ENCODE assay signal across 8 mouse cellular contexts in genomic region chr5:77407341-77408298, GRCm38 (mm10). TPM values are rescaled to one million over a fixed set of nuclear protein-coding genes. Genes with fewer than 3 reads are reported as not detected.
A peak's percentile ranks its signal among the peaks of the same experiment; 100 is the strongest.
DNase-seq lines count a peak whose midpoint lies in the region; ATAC-seq and TF ChIP-seq lines count a peak whose summit lies in the region.

Gene Igfbp7 (minus strand): TSS chr5:77408041.

- no peaks in the 10 kb centered on the region for H3K4me1 ChIP-seq in cerebellum, adult 2 months (ENCODE audit: control insufficient read depth, insufficient read depth, low read length)
- 0 out of 2 replicates have a peak, but pooled peaks cover 2% of the 10 kb centered on the region for H3K4me1 ChIP-seq in embryonic facial prominence, embryonic 14.5 days (ENCODE audit: control insufficient read depth, insufficient read depth, low read length)
- peaks cover 14% of the 10 kb centered on the region; the same call in 1 of the 2 replicates for H3K4me1 ChIP-seq in kidney, adult 2 months (ENCODE audit: control insufficient read depth, insufficient read depth, low read length)
- peaks cover 10% of the 10 kb centered on the region; the same call in 1 of the 2 replicates for H3K4me1 ChIP-seq in limb, embryonic 12.5 days (replicated peaks)
- H3K4me1 ChIP-seq in midbrain, embryonic 13.5 days (replicated peaks): peaks cover 5% of the 10 kb centered on the region; the same call in 1 of the 2 replicates

- peak; percentile 10 to 28 for DNase-seq in cerebellum, adult 2 months
- no peak for DNase-seq in cerebellum, adult 9-10 months
- peak; percentile 63 for DNase-seq in embryonic facial prominence, embryonic 14.5 days (ENCODE audit: low spot score)
- peak; percentile 71 for DNase-seq in heart, adult 8-10 months (ENCODE audit: low spot score)
- peak; percentile 95 for DNase-seq in kidney, adult 2 months
- DNase-seq in spleen, postnatal 10 days (ENCODE audit: low spot score in 2 of 2): peak; percentile 24 to 51

- no peak within 1 kb of the TSS for H3K27ac ChIP-seq in cerebellum, adult 2 months (ENCODE audit: insufficient read depth, low read length)
- peak within 1 kb of the TSS; percentile 44 for H3K27ac ChIP-seq in embryonic facial prominence, embryonic 14.5 days (replicated peaks; ENCODE audit: low read depth, low read length)
- H3K27ac ChIP-seq in kidney, adult 2 months (ENCODE audit: insufficient read depth, low read depth, low read length): peak within 1 kb of the TSS; percentile 93
- no peak within 1 kb of the TSS for H3K27ac ChIP-seq in limb, embryonic 12.5 days
- 0 out of 2 replicates have a peak within 1 kb of the TSS, but pooled peaks have one; percentile 3 for H3K27ac ChIP-seq in midbrain, embryonic 13.5 days

- no peak for TF ChIP-seq POLR2A in cerebellum, adult 2 months (IDR thresholded peaks at IDR 0.05; ENCODE audit: borderline replicate concordance, insufficient read depth, low read length)
- TF ChIP-seq POLR2A in kidney, adult 2 months (IDR thresholded peaks at IDR 0.05; ENCODE audit: low read depth, low read length): peak; percentile 62

- 5% methylated on average over 95 of the region's 101 CpGs for WGBS in cerebellum, adult 2 months
- WGBS in embryonic facial prominence, embryonic 14.5 days: 11% methylated on average over 38 of the region's 101 CpGs
- WGBS in kidney, adult 2 months: 4% methylated on average over 89 of the region's 101 CpGs
- 4% methylated on average over 93 of the region's 101 CpGs for WGBS in limb, embryonic 12.5 days
- WGBS in midbrain, embryonic 13.5 days: 5% methylated on average over 90 of the region's 101 CpGs

- H3K36me3 ChIP-seq in embryonic facial prominence, embryonic 14.5 days (ENCODE audit: control insufficient read depth, insufficient read depth, low read length): no peaks in the 10 kb centered on the region
- H3K36me3 ChIP-seq in kidney, adult 2 months (ENCODE audit: control insufficient read depth, insufficient read depth, low read length): no peaks in the 10 kb centered on the region
- H3K36me3 ChIP-seq in limb, embryonic 12.5 days: no peaks in the 10 kb centered on the region
- no peaks in the 10 kb centered on the region for H3K36me3 ChIP-seq in midbrain, embryonic 13.5 days

- H3K27me3 ChIP-seq in cerebellum, adult 2 months (ENCODE audit: control insufficient read depth, insufficient read depth, low read length): peaks cover 2% of the 10 kb centered on the region; the same call in 1 of the 2 replicates
- peaks cover 6% of the 10 kb centered on the region; the same call in 1 of the 2 replicates for H3K27me3 ChIP-seq in embryonic facial prominence, embryonic 14.5 days (replicated peaks; ENCODE audit: control insufficient read depth, insufficient read depth, low read length)
- H3K27me3 ChIP-seq in kidney, adult 2 months (replicated peaks; ENCODE audit: control insufficient read depth, insufficient read depth, low read length): no peaks in the 10 kb centered on the region
- H3K27me3 ChIP-seq in limb, embryonic 12.5 days: peaks cover 48% of the 10 kb centered on the region
- peaks cover 29% of the 10 kb centered on the region for H3K27me3 ChIP-seq in midbrain, embryonic 13.5 days

- H3K4me2 ChIP-seq in embryonic facial prominence, embryonic 14.5 days (ENCODE audit: low read depth, low read length): peak within 1 kb of the TSS; percentile 98
- H3K4me2 ChIP-seq in limb, embryonic 12.5 days: peak within 1 kb of the TSS; percentile 98
- peak within 1 kb of the TSS; percentile 91 for H3K4me2 ChIP-seq in midbrain, embryonic 13.5 days (replicated peaks)

- ATAC-seq in embryonic facial prominence, embryonic 14.5 days (ENCODE audit: low read depth): peak; percentile 93
- ATAC-seq in limb, embryonic 12.5 days (ENCODE audit: insufficient number of reproducible peaks, insufficient read depth, low FRiP score, low TSS enrichment, low read depth): peak; percentile 92
- peak; percentile 97 for ATAC-seq in midbrain, embryonic 13.5 days

- H3K4me3 ChIP-seq in cerebellum, adult 2 months (replicated peaks; ENCODE audit: insufficient read depth, low read depth, low read length): peak within 1 kb of the TSS; percentile 21
- peak within 1 kb of the TSS; percentile 62 for H3K4me3 ChIP-seq in embryonic facial prominence, embryonic 14.5 days (ENCODE audit: low read depth, low read length)
- H3K4me3 ChIP-seq in kidney, adult 2 months (ENCODE audit: insufficient read depth, low read depth, low read length): peak within 1 kb of the TSS; percentile 78
- H3K4me3 ChIP-seq in limb, embryonic 12.5 days (replicated peaks): peak within 1 kb of the TSS; percentile 61
- H3K4me3 ChIP-seq in midbrain, embryonic 13.5 days (replicated peaks): peak within 1 kb of the TSS; percentile 62

- 0 out of 2 replicates have a peak, but pooled peaks have one; percentile 7 for TF ChIP-seq CTCF in cerebellum, adult 2 months (IDR thresholded peaks at IDR 0.05; ENCODE audit: borderline replicate concordance, insufficient read depth, low read depth, low read length)
- TF ChIP-seq CTCF in kidney, adult 2 months (conservative IDR thresholded peaks at IDR 0.05; ENCODE audit: insufficient read depth, insufficient read length, low read depth, low read length): peak; percentile 51

- peak within 1 kb of the TSS; percentile 71 for H3K9ac ChIP-seq in embryonic facial prominence, embryonic 14.5 days (ENCODE audit: low read depth, low read length)
- H3K9ac ChIP-seq in limb, embryonic 12.5 days (replicated peaks): peak within 1 kb of the TSS; percentile 61
- H3K9ac ChIP-seq in midbrain, embryonic 13.5 days (replicated peaks): peak within 1 kb of the TSS; percentile 69

- H3K9me3 ChIP-seq in embryonic facial prominence, embryonic 14.5 days (ENCODE audit: control insufficient read depth, low read length): no peaks in the 10 kb centered on the region
- 0 out of 2 replicates have a peak, but pooled peaks cover 3% of the 10 kb centered on the region for H3K9me3 ChIP-seq in limb, embryonic 12.5 days
- no peaks in the 10 kb centered on the region for H3K9me3 ChIP-seq in midbrain, embryonic 13.5 days

RNA-seq across cellular contexts. Expression of gene Igfbp7, which starts in this region (rescaled TPM):
- 82.5 and 96.5 TPM in 2 replicates for polyA plus RNA-seq in cerebellum, adult 2 months (2012; rRNA removed)
- 85.8 and 119 TPM in 2 replicates for polyA plus RNA-seq in embryonic facial prominence, embryonic 14.5 days (2014; fragmentation: Nextera tagmentation; extraction: Ambion mirVana)
- total RNA-seq in heart, adult 8-10 months (2022): 100 to 1,000 TPM; 123 to 169 (median 129) TPM
- polyA plus RNA-seq in kidney, adult 2 months (2012; rRNA removed): 4,855 and 6,899 TPM in 2 replicates
- polyA plus RNA-seq in limb, embryonic 12.5 days (2016; fragmentation: Nextera tagmentation; extraction: Ambion mirVana): 9.8 and 10.5 TPM in 2 replicates
- 48.8 and 55.3 TPM in 2 replicates for polyA plus RNA-seq in midbrain, embryonic 13.5 days (2015; fragmentation: Nextera tagmentation; extraction: Ambion mirVana)

Comparison
In these comparisons a context has a peak if more than half of its experiments do, and no peak if none do; other contexts are left out.
1. RNA of gene Igfbp7 (polyA plus RNA-seq): 4,855 to 6,899 TPM in kidney, adult 2 months; 85.8 to 119 TPM in embryonic facial prominence, embryonic 14.5 days, 82.5 to 96.5 TPM in cerebellum, adult 2 months, 48.8 to 55.3 TPM in midbrain, embryonic 13.5 days and 9.8 to 10.5 TPM in limb, embryonic 12.5 days; every median in the first group is over 10 times any median in the second.
2. H3K27ac ChIP-seq: peak in embryonic facial prominence, embryonic 14.5 days (single experiment), kidney, adult 2 months (single experiment) and midbrain, embryonic 13.5 days (single experiment); none in cerebellum, adult 2 months (single experiment) and limb, embryonic 12.5 days (single experiment).
3. H3K4me3 ChIP-seq: peak in every context shown above with its lines; median percentile 78 in kidney, adult 2 months; 62 in embryonic facial prominence, embryonic 14.5 days; 62 in midbrain, embryonic 13.5 days; 61 in limb, embryonic 12.5 days; 21 in cerebellum, adult 2 months.
4. Peak in every context shown above with its lines, with median percentiles within 50 percentile points of each other: ATAC-seq, H3K4me2 ChIP-seq and H3K9ac ChIP-seq.